Mouse (Mus musculus) liver, adult 2 months (tissue): ENCODE results near the gene Ergic1.

ENCODE experiments used
- CTCF ChIP-seq: fragments of 200-500 bp; IDR thresholded peaks from 2 replicates; pipeline ENCODE4 v1.5.1; 2011; ENCODE audit warnings: low read depth, low read length, control low read depth
- POLR2A ChIP-seq: fragments of 200-500 bp; IDR thresholded peaks from 2 replicates; pipeline ENCODE4 v1.6.1; 2011; ENCODE audit warnings: low read length, control low read depth; ENCODE audit not compliant: insufficient read depth; ENCODE audit errors: extremely low read depth

GRCm38 (mm10) chr17:26560526-26561289 is 581 bp upstream of the Ergic1 start:
- TF ChIP-seq POLR2A (no peak), CTCF (no peak)
